Mouse (Mus musculus) natural killer cell, adult 2 months (primary cell): ENCODE measurements at regions not wholly inside any gene's neighbourhood (a gene's known extent, or its start where the extent isn't known, plus 50 kb on each side); places are given as distances from the start of the nearest gene placed in this dataset.
"Not testable (repeated sequence)": the region's sequence is repeated elsewhere in the genome, so short reads cannot be mapped to it uniquely, and the experiment has no call there.

Experiments
- DNase-seq, 2 experiments: peaks; one replicate each; pipeline ENCODE4 v3.0.0; 2022; ENCODE audit warnings: low spot score in 2 of 2

DNA sequence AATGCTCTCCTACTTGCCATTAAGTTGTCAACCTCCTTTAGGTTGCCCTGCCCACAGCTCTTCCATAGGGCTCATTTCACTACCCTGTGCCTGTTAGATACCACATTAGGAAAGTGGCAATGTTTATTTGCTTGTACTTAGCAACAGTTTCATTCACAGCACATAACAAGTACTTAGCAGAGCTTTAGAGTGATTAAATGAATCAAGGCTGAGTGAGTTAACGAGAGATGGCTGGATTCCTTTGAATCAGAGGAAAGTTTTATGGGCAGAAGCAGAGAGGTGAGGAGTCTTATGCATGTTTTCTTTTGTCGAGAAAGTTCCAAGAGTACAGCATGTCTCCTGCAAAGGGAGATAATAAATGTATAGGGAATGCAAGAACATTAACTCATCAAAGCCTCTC is 60.5 kb downstream of the Ptgs2 start:
- DNase-seq: no peak

DNA sequence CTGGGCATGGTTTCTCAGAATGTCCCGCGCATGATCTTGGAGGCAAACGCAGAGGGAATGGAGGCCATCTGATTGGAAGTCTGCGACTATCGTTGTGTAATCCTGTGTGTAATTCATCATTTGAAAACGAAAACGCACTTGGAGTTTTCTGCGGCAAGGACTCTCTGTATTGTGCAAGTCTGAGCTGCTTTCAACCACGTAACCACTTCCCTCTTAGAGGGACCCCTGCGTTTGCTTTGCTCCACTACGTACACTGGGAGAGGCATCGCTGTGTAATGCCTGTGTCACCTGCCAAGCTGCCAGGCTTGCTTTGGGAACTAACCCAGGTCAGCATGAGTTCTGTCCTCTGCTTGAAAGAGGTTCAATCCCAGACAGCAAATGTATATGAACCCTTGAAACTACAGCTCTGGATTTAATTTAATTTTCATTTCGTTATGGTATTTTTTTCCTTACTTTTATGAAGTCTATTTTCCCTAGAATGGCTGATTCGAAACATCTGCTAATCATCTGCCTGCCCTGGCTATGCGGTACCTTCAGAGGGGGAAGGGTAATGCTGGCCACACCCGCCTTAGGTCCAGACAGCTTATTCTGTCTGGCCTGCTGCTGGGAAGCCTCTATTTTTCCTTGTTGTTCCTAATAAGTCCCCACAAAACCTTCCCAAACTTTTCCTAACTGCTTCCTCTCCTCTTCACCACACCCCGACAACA is 65.2 kb downstream of the Ptgs2 start:
- DNase-seq: peak; percentile 9 to 16

DNA sequence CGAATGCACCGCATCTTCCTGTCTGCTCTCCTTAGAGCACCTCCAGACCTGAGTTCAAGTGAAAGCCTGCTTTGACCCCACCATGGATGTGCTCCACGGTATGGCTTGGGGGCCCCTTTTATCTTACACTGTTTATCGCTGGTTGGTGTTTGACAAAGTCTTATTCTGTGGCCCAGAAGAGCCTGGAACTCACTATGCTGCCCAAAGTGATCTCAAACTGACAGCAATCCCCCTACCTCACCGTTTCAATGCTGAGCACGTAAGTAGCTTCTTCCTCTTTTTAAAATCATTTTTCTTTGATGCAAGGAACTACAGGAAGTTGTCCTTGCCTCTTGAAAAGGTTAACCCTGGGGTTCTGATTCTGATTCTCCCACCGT is 65.8 kb downstream of the Ptgs2 start:
- DNase-seq: no peak

DNA sequence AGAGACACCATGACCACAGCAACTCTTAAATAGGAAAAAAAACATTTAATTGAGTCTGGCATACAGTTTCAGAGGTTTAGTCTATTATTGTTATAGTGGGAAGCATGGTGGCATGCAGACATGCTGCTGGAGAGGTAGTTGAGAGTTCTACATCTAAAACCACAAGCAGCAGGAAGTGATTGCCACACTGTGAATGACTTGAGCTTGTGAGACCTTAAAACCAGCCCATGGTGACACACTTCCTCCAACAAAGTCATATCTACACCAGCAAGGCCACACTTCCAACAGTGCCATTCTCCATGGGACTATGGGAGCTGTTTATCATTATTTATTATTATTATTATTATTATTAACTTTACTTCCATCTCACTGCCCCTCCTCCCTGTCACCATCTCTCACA is 67.3 kb downstream of the Ptgs2 start:
- no peak for DNase-seq

DNA sequence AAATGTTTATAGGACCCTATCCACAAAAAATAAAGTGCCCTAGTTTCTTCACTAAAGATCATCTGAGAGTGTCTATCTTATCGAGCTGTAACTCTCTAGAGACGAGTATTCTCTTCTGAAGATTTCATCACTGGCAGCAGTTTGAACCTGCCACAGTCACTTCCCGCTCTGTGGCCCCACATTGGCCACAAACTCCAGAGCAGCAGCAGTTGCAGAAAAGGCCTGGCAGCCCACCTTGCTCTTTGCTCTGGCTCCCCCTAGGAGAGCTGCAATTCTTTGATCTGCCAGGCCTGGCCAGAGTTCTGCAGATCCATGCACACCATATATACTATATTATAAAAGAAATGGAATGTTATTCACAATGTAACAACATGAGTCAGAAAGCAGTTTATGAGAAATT is 74.4 kb downstream of the Ptgs2 start:
- DNase-seq: no peak

DNA sequence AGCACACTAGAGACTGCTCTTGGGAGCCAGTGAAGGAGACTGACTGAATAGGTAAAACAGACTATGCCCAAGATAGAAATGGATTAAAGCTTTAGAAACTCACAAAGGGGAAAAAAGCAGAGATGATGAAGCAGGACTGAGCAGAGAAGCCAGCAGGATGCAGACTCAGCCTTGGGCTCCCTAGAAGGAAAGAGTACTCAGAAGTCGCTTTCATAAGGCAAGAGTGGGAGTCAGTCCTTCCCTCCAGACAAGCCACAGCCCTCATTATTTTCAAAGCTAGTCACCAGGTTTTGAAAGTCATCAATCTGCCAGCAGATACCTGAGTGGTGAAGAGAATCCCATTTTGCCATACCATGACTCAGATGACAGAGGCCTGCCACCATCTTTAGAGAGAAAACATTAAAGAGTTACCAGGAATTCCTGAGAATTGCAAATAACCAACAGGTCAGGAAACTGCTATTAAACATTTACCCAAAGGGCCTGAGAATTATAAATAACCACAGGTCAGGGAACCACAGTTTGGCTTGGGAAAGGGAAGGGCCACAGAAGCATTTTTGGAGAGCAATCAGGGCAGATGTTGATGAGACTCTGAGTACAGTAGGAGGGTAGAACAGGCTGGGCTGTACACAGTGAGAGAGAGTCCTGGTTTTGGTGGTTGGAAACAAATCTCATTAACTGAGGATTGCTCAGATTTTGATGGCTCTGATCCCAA is 77.4 kb downstream of the Ptgs2 start:
- DNase-seq: no peak

DNA sequence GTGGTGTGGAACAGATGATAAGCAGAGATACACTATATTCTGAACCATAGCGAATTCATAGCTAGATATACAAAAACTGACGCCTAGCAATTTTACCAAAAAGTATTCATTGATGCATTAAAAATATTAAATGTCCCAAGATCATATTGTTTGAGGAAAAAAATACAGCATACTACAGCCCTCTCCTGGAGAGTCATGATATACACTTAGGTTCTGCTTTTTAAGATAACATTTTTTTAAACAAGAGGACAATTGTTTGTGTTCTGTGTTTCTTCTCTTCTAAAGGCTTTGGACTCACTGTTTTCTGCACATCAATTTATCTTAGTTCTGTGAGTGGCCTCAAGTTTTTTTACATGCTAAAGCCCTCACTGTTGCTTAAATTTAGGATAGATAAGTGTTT is 102.2 kb downstream of the Ptgs2 start:
- no peak for DNase-seq

DNA sequence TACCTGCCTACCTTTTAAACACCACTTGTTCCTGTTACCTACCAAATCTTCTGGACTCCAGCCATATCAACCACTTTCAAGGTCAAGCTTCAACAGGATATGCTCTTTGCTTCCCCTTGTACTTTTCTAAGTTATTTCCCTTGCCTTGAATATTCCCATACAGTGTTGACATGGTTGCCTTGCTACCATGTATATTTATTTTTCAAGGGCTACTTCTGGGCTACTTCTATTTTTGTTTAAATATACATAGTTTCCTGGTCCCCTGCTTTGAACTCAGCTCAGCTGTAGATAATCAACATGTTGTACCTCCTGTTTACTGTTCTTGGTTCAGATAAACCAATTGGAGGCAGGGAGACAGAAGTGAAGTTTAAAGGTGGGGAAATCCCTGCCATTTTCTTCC is 106.8 kb upstream of the Pdc start:
- no peak for DNase-seq

DNA sequence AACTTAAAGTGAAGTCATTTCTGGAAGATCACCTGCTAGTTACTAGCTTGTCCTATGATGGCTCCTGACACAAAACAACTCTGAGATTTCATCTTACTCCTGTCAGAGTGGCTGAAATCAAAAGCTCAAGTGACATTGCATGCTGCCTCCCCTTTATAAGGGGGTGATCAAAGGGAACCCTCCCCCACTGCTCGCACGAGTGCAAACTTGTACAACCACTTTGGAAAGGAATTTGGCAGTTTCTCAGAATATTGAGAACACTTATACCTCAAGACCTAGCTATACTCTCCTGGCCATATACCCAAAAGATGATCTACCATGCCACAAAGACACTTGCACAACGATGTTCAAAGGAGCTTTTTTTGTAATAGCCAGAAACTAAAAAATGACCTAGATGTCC is 102.5 kb upstream of the Pdc start:
- no peak for DNase-seq

DNA sequence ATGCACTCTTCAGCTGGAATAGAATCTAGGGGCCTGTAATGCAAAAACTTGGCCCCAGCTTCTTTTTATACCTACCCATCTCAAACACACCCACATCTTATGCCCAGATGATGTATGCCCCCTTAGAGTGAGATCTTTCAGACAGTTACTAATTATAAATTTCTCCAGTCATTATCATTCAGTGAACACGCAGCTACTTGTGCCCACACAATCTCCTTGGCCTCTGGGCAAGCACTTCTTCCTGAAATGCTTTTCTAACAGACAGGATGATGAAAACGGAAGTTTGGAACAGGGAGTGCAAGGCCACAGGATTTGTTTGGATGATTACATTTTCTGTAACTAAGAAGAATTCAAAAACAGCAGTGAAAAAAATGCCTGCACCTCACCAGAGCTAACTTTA is 100.4 kb upstream of the Pdc start:
- no peak for DNase-seq

DNA sequence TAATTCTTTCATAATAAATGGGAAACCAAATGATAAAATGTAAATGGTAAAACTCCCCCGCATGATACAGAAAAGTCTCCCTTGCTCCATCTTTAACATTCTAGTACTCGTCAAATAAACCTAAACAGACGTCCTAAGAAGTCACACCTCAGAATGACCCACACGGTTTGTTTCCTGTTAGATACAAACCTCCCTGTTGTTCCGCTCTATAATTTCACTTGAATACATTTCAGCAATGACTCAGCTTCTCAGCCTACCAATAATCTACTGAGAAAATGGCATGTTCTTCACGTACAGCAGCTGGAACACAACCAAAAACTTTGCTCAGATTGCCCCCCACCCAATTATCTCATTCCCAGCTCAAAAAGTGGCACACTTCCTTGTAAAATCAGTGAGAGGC is 93.7 kb upstream of the Pdc start:
- DNase-seq: no peak

DNA sequence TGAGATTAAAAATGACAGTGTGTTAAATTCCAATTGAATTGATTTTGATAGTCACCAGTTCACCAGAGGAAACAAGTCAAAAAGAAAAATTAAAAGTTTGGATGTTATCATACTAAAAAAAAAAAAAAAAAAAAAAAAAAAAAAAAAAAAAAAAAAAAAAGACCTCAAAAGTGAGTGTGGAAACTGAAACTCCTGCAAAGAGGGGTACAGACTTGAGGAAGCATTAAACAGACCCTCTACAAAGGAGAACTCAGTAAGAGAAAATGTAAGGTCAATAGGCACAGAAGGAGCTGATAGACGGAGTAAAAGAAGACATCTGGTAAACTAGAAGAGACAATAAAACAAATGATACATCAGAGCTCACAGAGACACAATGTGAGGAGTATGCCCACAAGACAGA is 79.7 kb upstream of the Pdc start:
- DNase-seq: not testable (repeated sequence)

DNA sequence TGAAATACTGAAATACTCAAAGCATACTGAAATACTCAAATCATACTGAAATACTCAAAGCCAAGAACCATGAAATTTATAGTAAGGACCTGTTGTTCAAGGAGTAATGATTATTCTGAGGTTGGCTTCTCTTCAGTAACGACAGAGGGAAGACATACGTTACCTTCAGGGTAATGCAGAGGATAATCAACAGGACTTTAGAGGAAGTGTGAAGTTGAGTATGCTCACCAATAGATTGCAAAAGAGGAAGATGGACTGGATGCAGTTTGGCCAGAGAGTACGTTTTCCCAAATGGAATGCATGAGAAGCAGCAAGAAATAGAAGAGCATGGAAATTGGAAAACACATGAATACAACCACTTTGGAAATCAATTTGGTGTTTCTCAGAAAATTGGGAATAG is 79.1 kb upstream of the Pdc start:
- no peak for DNase-seq

DNA sequence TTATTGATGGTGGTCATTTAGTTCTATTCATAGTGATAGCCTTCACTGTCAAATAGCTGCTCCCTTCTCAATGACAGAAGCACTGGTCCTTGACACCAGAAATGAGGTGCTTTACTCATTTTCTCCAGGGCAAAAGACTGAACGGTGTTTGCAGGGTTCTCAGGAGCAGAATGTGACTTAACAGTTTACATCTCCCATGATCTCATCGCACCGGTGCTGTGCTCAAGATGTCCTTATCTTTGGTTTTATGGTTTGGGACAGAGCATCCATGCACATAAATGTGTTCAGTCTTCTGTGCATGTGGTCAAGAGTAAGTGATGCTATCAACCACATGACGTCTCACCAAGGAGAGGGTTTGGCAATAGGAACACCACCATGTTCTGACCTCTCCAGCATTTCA is 78.1 kb upstream of the Pdc start:
- no peak for DNase-seq

DNA sequence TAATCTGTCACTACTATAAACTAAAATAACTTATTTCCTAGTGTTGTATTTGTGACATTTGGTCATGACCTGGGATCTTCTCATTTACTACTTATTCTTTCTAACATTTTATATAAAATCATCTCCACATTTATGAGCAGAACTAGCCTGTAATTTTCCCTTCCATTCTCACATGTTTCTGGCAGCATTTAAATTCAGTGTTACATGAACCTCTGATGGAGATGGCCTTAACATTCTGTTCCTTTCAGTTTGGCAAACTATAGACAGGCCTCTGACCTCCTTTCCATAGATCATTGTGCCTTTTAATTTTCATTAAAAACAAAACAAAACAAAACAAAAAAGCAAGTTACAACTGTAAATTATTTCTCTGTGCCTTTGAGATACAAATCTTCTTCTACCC is 77.1 kb upstream of the Pdc start:
- DNase-seq: no peak

DNA sequence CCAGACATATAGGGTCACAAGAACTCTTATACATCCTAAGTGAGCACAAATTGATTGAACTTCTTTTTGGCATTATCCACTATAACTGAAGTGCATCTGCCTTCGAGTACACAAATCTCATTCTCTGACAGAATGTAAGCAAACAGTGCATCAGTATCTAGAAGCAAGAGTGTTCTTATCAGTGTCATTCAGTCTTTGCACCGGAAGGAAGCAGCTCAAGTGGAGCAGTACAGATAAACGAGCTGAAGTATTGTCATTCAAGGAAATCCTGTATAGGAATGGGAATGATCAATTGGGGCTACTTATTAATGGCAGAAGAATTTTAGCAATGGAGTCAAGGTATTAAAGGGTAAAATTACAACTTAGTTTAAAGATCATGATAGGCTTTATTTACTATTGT is 74.3 kb upstream of the Pdc start:
- no peak for DNase-seq

DNA sequence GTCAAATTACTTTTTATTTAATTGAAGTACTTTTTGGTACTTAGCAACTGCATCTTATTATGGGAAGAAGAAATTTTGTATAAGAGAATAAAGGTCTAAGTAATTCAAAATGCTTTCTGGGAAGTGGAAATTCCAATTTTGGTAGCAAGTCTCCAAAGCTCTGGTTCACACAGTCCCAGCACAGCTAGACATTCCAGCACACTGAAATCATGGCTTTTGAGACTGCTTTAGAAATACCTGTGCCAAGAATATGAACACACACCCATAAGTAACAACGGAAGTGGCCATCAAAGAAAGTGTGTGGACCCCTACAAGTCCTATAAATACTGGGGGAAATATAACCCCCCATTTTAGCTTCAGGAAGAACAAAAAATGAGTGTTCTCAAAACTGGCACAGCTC is 67.8 kb upstream of the Pdc start:
- no peak for DNase-seq

DNA sequence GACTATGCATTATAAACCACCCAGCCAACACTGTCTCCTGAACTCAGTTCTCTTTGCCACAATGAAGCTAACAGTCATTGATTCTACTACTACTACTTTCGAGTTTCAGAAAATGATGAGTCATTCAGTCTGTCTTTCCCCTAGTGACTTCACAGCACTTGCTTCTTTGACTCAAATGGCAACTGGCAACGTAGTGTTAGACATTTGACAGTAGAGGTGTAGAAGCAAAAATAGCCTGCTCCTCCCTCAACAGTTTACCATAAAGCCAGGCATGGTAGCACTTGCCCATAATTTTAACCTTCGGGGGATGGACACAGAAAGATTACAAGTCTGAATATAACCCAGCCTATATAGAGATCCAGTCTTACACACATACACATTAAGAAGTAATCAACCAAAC is 67.3 kb upstream of the Pdc start:
- no peak for DNase-seq

DNA sequence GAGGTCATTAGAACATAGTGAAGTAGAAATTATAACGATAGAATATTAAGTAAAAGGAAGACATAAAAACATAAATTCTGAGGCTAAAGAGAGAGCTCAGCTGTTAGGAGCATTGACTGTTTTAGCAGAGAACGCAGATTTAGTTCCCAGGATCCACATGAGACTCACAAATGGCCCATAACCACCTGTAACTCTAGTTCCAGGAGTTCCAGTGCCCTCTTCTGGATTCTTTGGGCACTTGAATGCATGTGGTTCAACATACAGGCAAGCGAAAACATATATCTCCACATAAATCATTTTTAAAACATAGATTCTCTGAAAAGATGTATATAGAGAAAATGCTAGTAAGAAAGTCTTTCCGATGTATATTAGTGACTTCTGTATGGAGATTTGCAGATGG is 61.6 kb upstream of the Pdc start:
- DNase-seq: no peak

DNA sequence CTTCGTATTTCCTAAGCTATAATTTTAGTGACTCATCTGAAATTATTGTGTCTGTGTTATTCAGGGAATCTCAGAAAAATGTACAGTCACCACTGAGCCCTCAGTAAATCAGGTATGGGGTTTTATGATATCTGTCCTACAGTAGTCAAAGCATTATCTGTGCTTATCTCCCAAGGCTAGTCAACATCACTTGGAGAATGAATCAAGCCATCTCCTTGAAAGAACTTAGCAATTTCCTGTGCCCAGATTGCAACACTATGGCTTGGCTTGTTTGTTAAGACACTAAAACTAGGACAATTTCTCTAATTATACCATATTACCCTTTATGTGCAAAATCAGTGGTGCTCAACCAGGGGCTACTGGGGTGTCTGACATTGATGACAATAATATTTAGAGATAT is 58.9 kb upstream of the Pdc start:
- no peak for DNase-seq

DNA sequence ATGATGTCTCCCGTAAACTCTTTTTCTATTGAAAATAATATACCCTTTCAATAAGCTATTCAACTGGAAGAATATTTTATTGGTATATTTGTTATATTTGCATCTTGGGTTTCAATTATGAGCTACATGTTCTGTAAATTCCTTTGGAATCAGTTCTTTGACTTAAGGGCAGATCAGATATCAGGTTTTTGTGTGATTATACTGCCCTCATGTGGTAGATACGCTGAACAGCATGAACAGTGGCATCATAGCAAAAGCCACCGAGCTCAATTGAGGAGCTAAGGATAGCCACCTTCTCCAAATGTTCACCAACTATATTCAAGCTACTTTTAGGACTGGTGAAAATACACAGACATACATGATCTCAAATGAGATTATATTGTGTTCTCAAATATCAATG is 52.7 kb upstream of the Pdc start:
- no peak for DNase-seq

DNA sequence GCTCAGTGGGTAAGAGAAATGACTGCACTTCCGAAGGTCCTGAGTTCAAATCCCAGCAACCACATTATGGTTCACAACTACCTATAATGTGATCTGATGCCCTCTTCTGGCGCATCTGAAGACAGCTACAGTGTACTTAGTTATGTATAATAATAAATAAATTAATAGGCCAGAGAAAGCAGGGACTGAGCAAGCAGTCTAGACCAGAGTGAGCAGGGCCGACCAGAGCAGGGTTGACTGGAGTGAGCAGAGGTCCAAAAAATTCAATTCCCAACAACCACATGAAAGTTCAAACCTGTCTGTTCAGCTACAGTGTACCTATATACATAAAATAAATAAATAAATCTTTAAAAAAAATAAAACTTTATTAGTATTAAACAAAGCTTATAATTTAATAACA is 52.2 kb upstream of the Pdc start:
- DNase-seq: no peak
